Mouse (Mus musculus): ENCODE results near the gene Gm28047.

- TF ChIP-seq CTCF (IDR thresholded peaks at IDR 0.05; ENCODE audit: borderline replicate concordance, insufficient read depth, low read depth, low read length) (no peak), POLR2A (IDR thresholded peaks at IDR 0.05; ENCODE audit: borderline replicate concordance, insufficient read depth, low read length) (no peak)
Observed at GRCm38 (mm10) chr15:102567849-102568248, 57.0 kb downstream of the Gm28047 start.
